Mouse (Mus musculus) forebrain, embryonic 15.5 days (tissue): ENCODE measurements around the gene Timp2. TPM values are rescaled to one million over a fixed set of nuclear protein-coding genes. Genes with fewer than 3 reads are reported as not detected.

Source experiments
- ATAC-seq: fragments of 200-750 bp; cut with Nextera tagmentation; replicated peaks from 2 replicates; pipeline ENCODE4 v1.8.0; 2017; ENCODE audit warnings: mild to moderate bottlenecking, moderate TSS enrichment, moderate library complexity
- H3K27ac ChIP-seq: fragments of 300-500 bp; sonication (generic); replicated peaks from 2 replicates; pipeline ENCODE4 v1.5.1; 2015; ENCODE audit warnings: mild to moderate bottlenecking, inconsistent platforms
- H3K27me3 ChIP-seq: fragments of 300-500 bp; sonication (generic); 2 replicates; pipeline ENCODE4 v1.6.1; 2015; ENCODE audit warnings: inconsistent platforms
- H3K36me3 ChIP-seq: fragments of 300-500 bp; sonication (generic); 2 replicates; pipeline ENCODE4 v1.6.1; 2015; ENCODE audit warnings: mild to moderate bottlenecking, inconsistent platforms
- H3K4me1 ChIP-seq: fragments of 300-500 bp; sonication (generic); 2 replicates; pipeline ENCODE4 v1.6.1; 2015; ENCODE audit warnings: inconsistent platforms
- H3K4me2 ChIP-seq: fragments of 300-500 bp; sonication (generic); replicated peaks from 2 replicates; pipeline ENCODE4 v1.6.1; 2015; ENCODE audit warnings: mild to moderate bottlenecking, inconsistent platforms
- H3K4me3 ChIP-seq: fragments of 300-500 bp; sonication (generic); 2 replicates; pipeline ENCODE4 v1.5.1; 2015; ENCODE audit warnings: mild to moderate bottlenecking, inconsistent platforms
- H3K9ac ChIP-seq: fragments of 300-500 bp; sonication (generic); replicated peaks from 2 replicates; pipeline ENCODE4 v1.6.1; 2015; ENCODE audit warnings: mild to moderate bottlenecking, inconsistent platforms
- H3K9me3 ChIP-seq: fragments of 300-500 bp; sonication (generic); 2 replicates; pipeline ENCODE4 v1.6.1; 2016; ENCODE audit warnings: inconsistent platforms
- WGBS: fragments of 180-500 bp; shearing (Covaris S2); methylation state at CpG from one replicate; pipeline ENCODE4 v1.1.7; 2015; ENCODE audit warnings: mixed read lengths; 5-methylcytosine and 5-hydroxymethylcytosine counted together
- polyA plus RNA-seq: library from polyadenylated mRNA; unstranded; fragments of >200 nt; fragmentation: Nextera tagmentation; extraction: Ambion mirVana; gene quantifications from 2 replicates; pipeline ENCODE4 v1.2.1, GENCODE M21; 2015

The Timp2 gene
- polyA plus RNA-seq, 1 experiment from 2014 or later = 75.2 TPM

- Histone ChIP-seq H3K4me3 (no peak overlapping the region), H3K4me1 (peaks cover 11% of the 10 kb centered on the region), H3K36me3 (no peaks in the 10 kb centered on the region), H3K9me3 (no peaks in the 10 kb centered on the region), H3K27me3 (no peaks in the 10 kb centered on the region), H3K9ac (no peak overlapping the region), H3K27ac (no peak overlapping the region), H3K4me2 (no peak overlapping the region)
- WGBS = 82% methylated on average over 8 of the region's 8 CpGs
- ATAC-seq = no peak
Observed at GRCm38 (mm10) chr11:118366559-118366958, 11.0 kb upstream of the Timp2 start.

GRCm38 (mm10) chr11:118366108-118366507 is 10.6 kb upstream of the Timp2 start:
- Histone ChIP-seq H3K9me3 (no peaks in the 10 kb centered on the region), H3K9ac (no peak overlapping the region), H3K4me3 (no peak overlapping the region), H3K4me2 (no peak overlapping the region), H3K27ac (no peak overlapping the region), H3K27me3 (no peaks in the 10 kb centered on the region), H3K36me3 (no peaks in the 10 kb centered on the region), H3K4me1 (peaks cover 15% of the 10 kb centered on the region)
- no peak for ATAC-seq
- 84% methylated on average over 3 of the region's 3 CpGs for WGBS

DNA sequence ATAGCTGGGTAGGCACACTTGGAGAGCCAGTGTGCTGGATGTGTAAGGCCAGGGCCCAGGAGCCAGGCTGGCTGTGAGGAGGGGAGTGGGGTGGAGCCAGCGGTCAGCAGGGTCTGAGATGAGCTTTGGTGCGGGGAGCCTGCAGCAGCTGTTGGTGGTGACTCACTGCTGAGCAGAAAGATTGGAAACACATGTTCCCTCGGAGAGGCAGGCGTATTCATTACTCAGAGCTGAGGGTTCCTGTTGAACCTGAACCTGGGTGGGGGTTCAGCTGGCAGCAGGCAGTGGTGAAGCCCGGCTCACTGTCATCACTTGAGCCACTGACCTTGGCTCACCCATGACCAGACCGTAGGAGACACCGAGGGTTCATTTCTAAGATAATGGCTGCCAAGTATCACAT is 9.6 kb upstream of the Timp2 start:
- Histone ChIP-seq H3K27me3 (no peaks in the 10 kb centered on the region), H3K9ac (no peak overlapping the region), H3K36me3 (no peaks in the 10 kb centered on the region), H3K9me3 (no peaks in the 10 kb centered on the region), H3K4me3 (no peak overlapping the region), H3K27ac (no peak overlapping the region), H3K4me1 (peaks cover 25% of the 10 kb centered on the region), H3K4me2 (no peak overlapping the region)
- ATAC-seq = no peak
- WGBS = 82% methylated on average over 7 of the region's 7 CpGs

DNA sequence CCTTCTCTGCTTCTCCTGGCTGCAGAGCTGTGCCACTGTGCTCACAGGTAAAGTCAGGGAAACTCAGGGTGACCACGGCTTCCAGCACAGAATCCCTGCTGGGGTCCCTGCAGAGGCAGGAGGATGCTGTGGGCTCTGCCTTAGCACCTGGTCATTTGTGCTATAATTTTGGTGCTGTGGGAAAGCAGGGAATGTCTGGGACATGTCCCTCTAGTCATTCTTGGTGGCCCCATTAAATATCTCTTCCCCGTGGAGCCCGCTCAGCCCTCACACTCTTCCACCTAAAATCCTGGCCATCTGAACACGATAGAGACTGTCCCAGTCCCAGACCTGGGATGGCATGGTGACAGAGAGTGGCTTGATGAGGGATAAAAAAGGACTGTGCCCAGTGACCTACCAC is 8.5 kb upstream of the Timp2 start:
- Histone ChIP-seq H3K9me3 (no peaks in the 10 kb centered on the region), H3K36me3 (no peaks in the 10 kb centered on the region), H3K27me3 (no peaks in the 10 kb centered on the region), H3K4me1 (peaks cover 25% of the 10 kb centered on the region), H3K27ac (no peak overlapping the region), H3K9ac (no peak overlapping the region), H3K4me2 (no peak overlapping the region), H3K4me3 (no peak overlapping the region)
- no peak for ATAC-seq
- WGBS = 86% methylated on average over 4 of the region's 4 CpGs

DNA sequence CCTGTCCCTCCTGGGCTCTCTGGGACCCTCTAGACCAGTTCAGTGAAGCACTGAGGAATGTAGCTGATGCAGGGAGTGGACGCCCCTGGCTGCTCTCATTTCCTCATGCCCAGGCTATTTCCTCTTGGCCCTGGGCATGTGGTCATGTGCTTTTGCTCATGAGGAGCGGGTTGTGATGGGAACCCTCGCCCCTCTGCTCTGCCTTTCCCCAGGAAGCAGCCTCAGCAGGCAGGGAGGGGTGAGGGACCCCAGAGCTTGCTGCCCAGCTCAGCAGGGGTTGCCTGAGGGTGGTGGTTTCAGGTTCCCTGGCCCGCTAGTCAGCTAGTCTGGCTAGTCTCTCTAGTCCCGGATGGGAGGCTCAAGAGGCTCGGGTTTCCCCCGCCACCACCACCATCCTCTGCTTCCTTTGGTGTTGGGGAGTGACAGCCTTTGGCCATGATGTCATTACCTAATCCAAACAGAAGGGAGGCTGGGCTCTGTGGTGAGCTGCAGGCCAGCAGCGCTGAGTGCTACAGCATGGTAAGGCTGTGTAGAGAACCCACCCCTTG is 7.5 kb upstream of the Timp2 start:
- Histone ChIP-seq H3K4me3 (no peak overlapping the region), H3K27ac (no peak overlapping the region), H3K9ac (no peak overlapping the region), H3K4me2 (no peak overlapping the region), H3K4me1 (peaks cover 25% of the 10 kb centered on the region), H3K36me3 (no peaks in the 10 kb centered on the region), H3K9me3 (no peaks in the 10 kb centered on the region), H3K27me3 (no peaks in the 10 kb centered on the region)
- 12% methylated on average over 8 of the region's 8 CpGs for WGBS
- ATAC-seq = 0 out of 2 replicates have a peak, but pooled peaks have one; percentile 36

DNA sequence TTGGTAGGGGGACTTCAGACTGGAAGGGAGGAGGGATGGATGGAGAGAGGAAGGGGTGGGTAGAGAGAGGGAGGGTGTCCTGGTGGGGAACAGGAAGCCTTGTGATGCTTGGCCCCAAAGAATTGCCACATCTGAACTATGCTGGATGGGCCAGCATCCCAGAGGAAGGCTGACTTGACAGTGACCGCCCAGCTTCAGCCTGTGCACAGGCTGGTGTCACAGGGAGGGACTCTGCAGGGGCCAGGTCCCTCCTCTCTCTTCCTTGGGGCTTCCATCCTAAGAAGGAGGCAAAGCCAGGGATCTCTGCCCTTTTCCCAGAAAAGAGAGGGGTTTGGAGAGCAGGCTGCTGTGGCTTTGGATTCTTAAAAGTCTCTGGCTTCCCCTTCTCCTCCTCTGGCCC is 7.0 kb upstream of the Timp2 start:
- H3K27me3 ChIP-seq = no peaks in the 10 kb centered on the region
- WGBS = 100% methylated on average over 1 of the region's 1 CpGs
- no peak overlapping the region for H3K4me2 ChIP-seq
- no peak for ATAC-seq
- H3K27ac ChIP-seq = no peak overlapping the region
- H3K4me3 ChIP-seq = no peak overlapping the region
- no peak overlapping the region for H3K9ac ChIP-seq
- no peaks in the 10 kb centered on the region for H3K9me3 ChIP-seq
- no peaks in the 10 kb centered on the region for H3K36me3 ChIP-seq
- peaks cover 25% of the 10 kb centered on the region for H3K4me1 ChIP-seq

DNA sequence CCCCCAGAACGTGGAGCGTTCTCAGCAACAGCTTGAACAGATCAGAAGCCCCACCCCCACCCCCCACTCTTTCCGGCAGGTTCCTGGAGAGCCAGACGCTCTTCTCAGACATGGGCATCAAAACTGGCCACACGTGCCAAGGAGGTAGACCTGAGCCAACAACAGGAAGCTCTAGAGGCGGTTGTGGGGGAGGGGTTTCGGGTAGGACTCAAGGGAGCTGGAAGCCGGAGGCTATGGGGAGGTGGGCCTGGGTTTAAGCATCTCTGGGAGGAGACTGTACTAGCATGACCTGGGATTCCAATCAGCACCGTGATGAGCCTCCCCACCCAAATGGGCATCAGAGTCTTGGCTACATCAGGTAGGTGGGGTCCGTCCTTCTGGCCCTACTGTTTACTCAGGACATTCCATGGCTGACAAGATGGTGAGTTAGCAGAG is 5.4 kb upstream of the Timp2 start:
- no peak overlapping the region for H3K4me2 ChIP-seq
- no peak overlapping the region for H3K9ac ChIP-seq
- H3K4me1 ChIP-seq = peaks cover 30% of the 10 kb centered on the region
- no peak overlapping the region for H3K4me3 ChIP-seq
- H3K9me3 ChIP-seq = no peaks in the 10 kb centered on the region
- ATAC-seq = peak; percentile 68; the same call in 1 of the 2 replicates
- peak overlapping the region; percentile 78 for H3K27ac ChIP-seq
- 56% methylated on average over 10 of the region's 10 CpGs for WGBS
- H3K36me3 ChIP-seq = no peaks in the 10 kb centered on the region
- H3K27me3 ChIP-seq = no peaks in the 10 kb centered on the region

DNA sequence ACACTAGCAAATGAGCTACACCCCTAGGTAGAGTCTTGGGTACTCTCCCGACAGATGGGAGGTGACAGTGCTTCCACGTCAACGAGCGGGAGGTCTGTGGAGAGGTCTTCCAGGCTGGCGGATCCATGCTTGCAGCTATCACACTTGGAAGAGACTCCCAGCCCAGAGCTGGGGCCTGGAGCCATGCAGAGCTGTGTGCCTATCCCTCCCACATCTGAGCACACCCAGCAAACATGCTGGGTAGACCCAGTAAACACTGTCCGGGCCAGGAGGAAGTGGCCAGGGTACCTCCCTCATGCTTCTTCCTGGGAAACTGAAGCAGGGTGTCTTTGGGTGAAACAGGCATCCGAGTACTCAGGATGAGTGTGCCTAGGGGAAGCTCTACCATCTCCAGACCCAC is 5.0 kb upstream of the Timp2 start:
- Histone ChIP-seq H3K9me3 (no peaks in the 10 kb centered on the region), H3K36me3 (no peaks in the 10 kb centered on the region), H3K27ac (peak overlapping the region; percentile 78), H3K4me3 (no peak overlapping the region), H3K4me2 (no peak overlapping the region), H3K9ac (no peak overlapping the region), H3K27me3 (no peaks in the 10 kb centered on the region), H3K4me1 (peaks cover 34% of the 10 kb centered on the region)
- ATAC-seq = peak; percentile 35; the same call in 1 of the 2 replicates
- WGBS = 61% methylated on average over 7 of the region's 7 CpGs

GRCm38 (mm10) chr11:118355205-118355604 is 335 bp downstream of the Timp2 start:
- H3K4me1 ChIP-seq = peaks cover 40% of the 10 kb centered on the region
- H3K36me3 ChIP-seq = no peaks in the 10 kb centered on the region
- peak; percentile 97 for ATAC-seq
- H3K4me3 ChIP-seq = peak overlapping the region; percentile 88
- H3K9me3 ChIP-seq = no peaks in the 10 kb centered on the region
- H3K27me3 ChIP-seq = no peaks in the 10 kb centered on the region
- peak overlapping the region; percentile 94 for H3K27ac ChIP-seq
- peak overlapping the region; percentile 86 for H3K4me2 ChIP-seq
- WGBS = under 1% methylated on average over 43 of the region's 43 CpGs
- H3K9ac ChIP-seq = peak overlapping the region; percentile 90

- Histone ChIP-seq H3K27me3 (no peaks in the 10 kb centered on the region), H3K9me3 (no peaks in the 10 kb centered on the region), H3K4me3 (peak overlapping the region; percentile 88), H3K27ac (peak overlapping the region; percentile 94), H3K9ac (peak overlapping the region; percentile 90), H3K4me2 (peak overlapping the region; percentile 86), H3K36me3 (no peaks in the 10 kb centered on the region), H3K4me1 (peaks cover 39% of the 10 kb centered on the region)
- WGBS = 0% methylated on average over 43 of the region's 47 CpGs
- peak; percentile 30; the same call in 1 of the 2 replicates for ATAC-seq
Observed at GRCm38 (mm10) chr11:118354636-118355191, 826 bp downstream of the Timp2 start.

DNA sequence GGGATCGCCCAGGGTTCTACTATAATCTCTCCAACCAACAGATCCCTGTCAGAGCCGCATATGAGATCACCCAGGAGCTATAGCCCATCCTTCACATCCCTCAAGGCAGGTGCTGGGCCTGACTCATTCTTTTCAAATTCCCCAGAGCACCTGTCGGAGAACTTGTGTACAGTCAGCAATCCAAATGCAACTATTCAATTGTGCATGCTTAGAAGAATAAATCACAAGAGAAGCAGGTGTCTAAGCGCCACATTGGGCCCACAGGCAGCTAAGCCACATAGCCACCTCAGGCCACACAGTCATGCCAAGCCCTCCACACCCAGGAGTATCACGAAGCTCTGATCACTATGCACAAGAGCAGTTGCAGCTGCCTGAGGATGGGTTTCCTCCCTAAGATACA is 6.0 kb downstream of the Timp2 start:
- no peak overlapping the region for H3K27ac ChIP-seq

DNA sequence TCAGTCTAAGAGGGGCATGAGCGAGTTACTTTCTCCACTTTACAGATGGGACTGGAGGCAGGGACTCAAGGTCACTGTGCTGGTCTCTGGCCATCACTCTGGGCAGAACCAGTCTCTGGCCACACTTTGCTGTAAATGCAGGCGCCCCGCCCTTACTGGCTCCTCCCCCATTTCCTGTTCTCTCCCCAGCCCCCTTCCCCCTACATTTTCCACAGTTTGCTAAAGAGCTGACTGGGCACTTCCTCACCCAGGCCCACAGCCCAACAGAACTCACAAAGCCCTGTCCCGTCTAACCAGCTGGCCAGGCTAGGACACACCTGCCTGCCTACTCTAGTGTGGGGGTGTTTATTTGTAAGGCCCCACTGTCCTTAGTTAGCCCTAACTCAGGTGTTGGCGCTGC is 6.7 kb downstream of the Timp2 start:
- no peaks in the 10 kb centered on the region for H3K36me3 ChIP-seq
- H3K4me2 ChIP-seq = no peak overlapping the region
- H3K9ac ChIP-seq = no peak overlapping the region
- H3K4me3 ChIP-seq = no peak overlapping the region
- ATAC-seq = no peak
- peaks cover 36% of the 10 kb centered on the region for H3K4me1 ChIP-seq
- H3K27ac ChIP-seq = no peak overlapping the region
- no peaks in the 10 kb centered on the region for H3K27me3 ChIP-seq
- H3K9me3 ChIP-seq = no peaks in the 10 kb centered on the region
- WGBS = 83% methylated on average over 5 of the region's 5 CpGs

More for the DNA sequence above, 6.0 kb downstream of the Timp2 start:
- H3K9ac ChIP-seq = no peak overlapping the region
- no peaks in the 10 kb centered on the region for H3K27me3 ChIP-seq
- 90% methylated on average over 5 of the region's 5 CpGs for WGBS
- no peaks in the 10 kb centered on the region for H3K36me3 ChIP-seq
- H3K4me1 ChIP-seq = peaks cover 42% of the 10 kb centered on the region
- H3K4me2 ChIP-seq = no peak overlapping the region
- no peak overlapping the region for H3K4me3 ChIP-seq
- no peaks in the 10 kb centered on the region for H3K9me3 ChIP-seq
- no peak for ATAC-seq

DNA sequence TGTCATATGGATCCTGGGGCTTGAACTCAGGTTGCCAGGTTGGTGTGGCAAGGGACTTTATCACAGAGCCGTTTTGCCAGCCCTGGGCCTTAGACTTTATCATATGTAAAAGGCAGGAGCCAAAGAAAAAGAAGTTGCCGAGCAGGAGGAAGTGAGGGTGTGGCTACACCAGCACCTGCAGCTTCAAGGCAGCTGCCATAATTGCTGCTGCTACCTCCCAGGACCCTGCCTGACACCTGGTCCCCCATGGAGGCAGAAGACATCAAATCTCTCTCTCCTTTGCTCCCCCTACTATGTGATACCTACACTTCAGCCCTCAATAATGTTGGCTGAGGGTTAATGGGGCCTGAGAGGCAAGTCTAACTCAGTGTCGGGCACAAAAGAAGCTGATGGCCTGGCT is 7.1 kb downstream of the Timp2 start:
- H3K4me2 ChIP-seq = no peak overlapping the region
- no peaks in the 10 kb centered on the region for H3K27me3 ChIP-seq
- 72% methylated on average over 3 of the region's 3 CpGs for WGBS
- H3K4me3 ChIP-seq = no peak overlapping the region
- peaks cover 31% of the 10 kb centered on the region for H3K4me1 ChIP-seq
- H3K27ac ChIP-seq = no peak overlapping the region
- H3K9me3 ChIP-seq = no peaks in the 10 kb centered on the region
- H3K36me3 ChIP-seq = no peaks in the 10 kb centered on the region
- H3K9ac ChIP-seq = no peak overlapping the region
- ATAC-seq = no peak
